Mouse (Mus musculus) stomach, postnatal 0 days (tissue): ENCODE measurements around the gene Wfdc15b.

ENCODE experiments used
- CTCF ChIP-seq: IDR thresholded peaks from 2 replicates; pipeline ENCODE4 v1.5.1; 2016; ENCODE audit warnings: antibody characterized with exemption, low read depth, mild to moderate bottlenecking, moderate library complexity
- EP300 ChIP-seq: optimal IDR thresholded peaks from 2 replicates; pipeline ENCODE3; 2016; ENCODE audit warnings: antibody characterized with exemption

DNA sequence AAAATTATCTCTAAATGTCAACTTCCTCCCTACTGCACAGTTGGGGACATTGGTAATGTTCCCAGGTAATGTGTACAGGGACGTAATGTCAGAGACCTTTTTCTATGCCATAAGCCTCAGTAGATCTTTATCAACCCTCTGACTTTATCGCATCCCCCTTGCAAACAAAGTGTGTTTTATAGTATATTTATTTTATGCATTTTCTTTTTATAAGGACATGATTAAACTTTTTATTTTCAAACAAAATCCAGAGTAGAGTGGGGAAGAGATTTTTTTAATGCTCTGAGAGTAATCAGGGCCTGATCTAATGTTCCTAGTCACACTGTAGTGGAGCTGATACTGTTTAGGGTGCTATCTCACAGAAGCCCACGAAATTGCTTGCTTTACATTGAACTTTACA lies 16.9 kb upstream of the Wfdc15b start, which contains the start of gene Svs2:
- TF ChIP-seq CTCF (no peak), EP300 (no peak)
